Mouse (Mus musculus) layer of hippocampus, postnatal 25 days (tissue): Measurements from ENCODE around the gene Wdr78. TPM values are rescaled to one million over a fixed set of nuclear protein-coding genes. Genes with fewer than 3 reads are reported as not detected.

Experiments
- DNase-seq, 2 experiments: peaks; one replicate each; pipeline ENCODE4 v3.0.0; 2022; ENCODE audit warnings: mixed read lengths in 2 of 2, low spot score in 1 of 2; ENCODE audit errors: extremely low spot score in 1 of 2
- total RNA-seq, 2 experiments: library from RNA; stranded (reverse); gene quantifications; 2 replicates each; pipeline ENCODE4 v1.2.3; 2021

Wdr78 gene
- total RNA-seq: 10 to 100 TPM; 10.3 to 10.8 TPM

DNA sequence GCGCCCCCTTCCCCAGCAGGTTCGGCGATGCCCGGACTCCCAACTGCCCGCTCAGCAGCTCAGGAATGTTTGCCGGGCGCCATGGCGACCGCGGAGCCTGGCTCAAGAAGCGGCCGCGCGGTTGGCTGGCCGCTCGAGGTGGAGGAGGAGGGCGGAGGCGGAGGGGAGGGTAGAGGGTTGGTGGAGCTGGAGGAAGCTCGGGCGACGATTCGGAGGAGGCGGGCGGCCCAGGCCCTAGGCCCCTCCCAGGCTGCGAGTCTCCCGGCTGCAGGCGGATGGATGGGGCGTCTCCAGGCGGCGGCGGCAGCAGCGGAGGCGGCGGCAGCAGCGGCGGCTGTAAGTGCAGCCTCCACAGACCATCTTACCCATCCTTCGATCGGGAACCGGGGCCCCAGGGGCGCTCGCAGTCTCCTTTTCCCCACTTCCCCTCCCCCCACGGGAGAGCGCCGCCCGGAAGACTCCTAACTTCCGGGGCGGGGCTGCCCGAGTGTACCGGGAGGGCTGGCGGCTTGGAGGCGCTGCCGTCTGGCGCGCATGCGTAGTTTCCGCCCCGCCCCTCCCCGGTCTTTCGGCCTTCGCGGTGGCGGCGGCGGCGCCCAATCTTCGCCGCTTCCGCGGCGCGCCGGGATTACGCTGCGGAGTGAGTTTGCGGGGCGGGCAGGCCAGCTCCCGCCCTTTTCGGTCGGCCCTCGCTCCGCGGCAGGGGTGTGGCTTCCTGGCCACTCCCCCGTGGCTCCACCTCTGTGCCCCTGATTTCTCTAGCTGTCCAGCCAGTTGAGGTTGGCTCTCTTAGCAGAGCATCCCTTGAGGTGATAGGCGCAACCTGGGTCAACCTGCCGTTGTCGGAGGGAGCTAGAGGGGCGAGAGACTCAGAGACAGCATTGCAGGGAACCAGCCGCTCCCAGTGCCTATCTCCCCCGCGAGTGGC, at the start of gene Wdr78, which contains the start of gene Mier1:
TSS of gene Wdr78 (minus strand) at position 372 of the 928 bp plus-strand sequence.
TSS of gene Mier1 (plus strand) at position 207 of the 928 bp plus-strand sequence.
- peak; percentile 80 to 94 for DNase-seq

DNA sequence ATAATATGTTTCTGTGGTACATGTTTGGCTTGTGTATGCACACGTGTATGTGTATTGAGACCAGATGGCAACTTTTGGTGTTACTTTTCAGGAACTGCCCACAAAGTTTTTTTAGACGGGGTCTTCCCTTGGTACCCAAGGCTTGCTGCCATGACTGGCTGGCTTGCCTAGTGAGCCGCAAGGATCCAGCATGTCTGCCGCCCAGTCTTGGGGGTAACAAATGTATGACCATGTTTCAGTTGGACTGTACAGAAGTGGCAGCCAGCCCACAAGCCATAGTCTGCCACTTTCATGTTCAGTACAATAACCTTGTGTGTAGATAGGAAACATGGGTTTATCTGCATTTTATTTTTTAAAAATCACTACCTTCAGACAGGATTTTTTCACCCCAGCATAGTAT, 44.4 kb upstream of the Wdr78 start:
- DNase-seq: no peak

DNA sequence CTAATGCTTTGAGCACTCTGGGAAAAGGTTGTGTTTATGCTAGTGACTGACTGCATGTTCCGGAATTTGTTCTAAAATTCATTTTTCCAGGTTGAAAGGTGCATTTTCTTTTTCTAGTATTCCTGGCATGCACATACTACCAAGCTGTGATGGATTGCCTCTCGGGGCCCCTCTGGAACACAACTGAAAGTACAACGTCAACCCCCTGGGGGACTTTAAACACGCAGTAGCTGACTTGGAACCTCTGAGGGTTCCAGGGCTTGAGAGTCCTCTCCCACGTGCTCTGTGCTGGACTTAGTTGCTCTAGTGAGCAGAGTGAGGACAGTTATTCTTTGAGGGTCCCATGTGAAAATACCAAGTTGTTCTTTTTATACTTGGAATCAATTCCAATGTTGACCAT, 37.6 kb upstream of the Wdr78 start:
- DNase-seq: no peak

DNA sequence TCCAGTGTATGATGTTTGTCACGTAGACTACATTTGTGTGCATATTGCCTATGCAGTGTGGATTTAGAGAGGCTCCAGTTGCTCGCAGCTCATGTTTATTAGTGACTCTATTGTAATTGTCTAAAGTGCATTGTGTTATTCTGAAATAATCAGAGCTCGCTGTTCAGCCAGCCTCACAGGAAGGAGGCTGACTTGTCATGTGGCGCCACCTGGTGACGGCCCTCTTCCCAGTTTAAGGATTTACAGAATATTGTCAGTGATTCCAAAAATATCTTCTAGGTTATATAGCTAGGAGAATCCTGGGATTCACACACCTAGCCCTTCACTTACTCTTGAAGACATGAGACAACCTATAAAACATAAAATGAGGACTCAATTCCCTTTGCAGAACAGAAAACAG, 32.0 kb upstream of the Wdr78 start:
- DNase-seq: peak; percentile 71 to 95

DNA sequence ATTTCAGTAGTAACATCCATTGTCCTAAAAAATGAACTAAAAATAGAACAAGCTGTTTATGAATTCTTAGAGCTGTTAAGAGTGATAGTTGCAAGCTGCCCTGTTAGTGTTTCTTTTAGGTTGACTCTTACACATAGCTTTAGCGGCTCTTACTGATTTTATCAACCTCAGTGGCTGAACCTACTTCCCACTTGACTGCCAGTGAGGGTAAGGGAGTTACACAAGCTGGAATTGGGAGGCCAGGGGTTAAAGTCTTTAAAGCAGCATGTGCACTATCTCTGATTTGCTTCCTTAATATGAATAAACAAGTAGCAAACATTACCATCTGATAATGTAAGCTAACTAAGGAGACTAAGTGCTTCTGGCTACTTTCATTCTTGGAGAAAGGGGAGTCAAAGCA, 22.6 kb upstream of the Wdr78 start:
- DNase-seq: no peak

DNA sequence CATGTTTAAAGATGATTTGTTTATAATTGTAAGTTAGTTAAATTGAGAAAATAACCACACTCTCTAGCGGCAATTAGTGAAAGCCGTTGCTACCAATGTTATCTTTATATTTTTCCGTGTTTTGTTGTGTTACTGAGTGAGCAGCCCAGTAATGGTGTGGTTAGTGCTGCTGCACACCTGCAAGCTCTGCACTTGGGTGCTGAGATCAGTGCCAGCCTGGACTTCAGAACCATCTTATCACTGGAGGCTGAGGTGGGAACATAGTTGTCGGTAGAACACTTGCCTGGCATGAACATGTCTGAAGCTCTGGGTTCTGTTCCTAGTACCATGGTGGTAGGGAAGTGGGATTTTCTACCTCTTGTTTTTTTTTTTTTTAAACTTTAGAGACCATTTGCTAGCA, 12.2 kb upstream of the Wdr78 start:
- DNase-seq: no peak

DNA sequence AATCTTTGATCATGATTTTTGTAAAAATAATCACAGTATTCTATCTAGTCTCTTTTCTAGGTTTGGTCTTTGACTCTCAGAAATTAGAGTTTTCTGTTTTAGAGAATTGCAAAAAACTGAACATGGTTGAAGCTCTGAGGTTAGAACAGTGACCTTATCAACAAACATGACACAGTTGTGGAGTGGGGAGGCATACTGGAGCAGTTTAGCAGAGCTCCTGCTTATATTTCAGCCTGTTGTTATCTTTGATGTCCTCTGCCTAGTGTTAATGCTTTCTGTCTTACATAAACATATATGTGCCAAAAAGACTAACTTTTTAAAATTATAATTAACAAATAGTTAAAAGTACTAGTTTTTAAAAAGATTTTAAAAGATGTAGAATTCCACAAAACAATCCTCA, 9.3 kb upstream of the Wdr78 start:
- DNase-seq: no peak

DNA sequence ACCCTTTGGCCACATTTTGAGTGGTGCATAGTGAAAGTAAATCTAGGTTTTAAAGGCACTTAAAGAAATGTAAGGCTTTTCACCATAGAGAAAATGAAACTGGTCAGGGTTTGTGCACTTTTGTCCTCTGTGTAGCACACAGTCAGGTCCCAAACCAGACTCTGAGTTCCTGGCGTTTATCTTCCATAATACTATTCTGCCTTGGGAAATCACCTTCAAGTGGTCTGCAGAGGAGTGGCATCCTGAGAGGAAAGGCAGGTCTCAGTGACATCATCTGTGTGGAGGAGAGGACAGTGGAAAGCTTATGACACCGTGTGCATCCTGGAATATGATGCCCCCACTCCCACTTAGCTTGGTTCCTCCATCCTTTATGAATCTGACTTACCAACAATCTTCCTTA, 8.7 kb upstream of the Wdr78 start:
- no peak for DNase-seq

DNA sequence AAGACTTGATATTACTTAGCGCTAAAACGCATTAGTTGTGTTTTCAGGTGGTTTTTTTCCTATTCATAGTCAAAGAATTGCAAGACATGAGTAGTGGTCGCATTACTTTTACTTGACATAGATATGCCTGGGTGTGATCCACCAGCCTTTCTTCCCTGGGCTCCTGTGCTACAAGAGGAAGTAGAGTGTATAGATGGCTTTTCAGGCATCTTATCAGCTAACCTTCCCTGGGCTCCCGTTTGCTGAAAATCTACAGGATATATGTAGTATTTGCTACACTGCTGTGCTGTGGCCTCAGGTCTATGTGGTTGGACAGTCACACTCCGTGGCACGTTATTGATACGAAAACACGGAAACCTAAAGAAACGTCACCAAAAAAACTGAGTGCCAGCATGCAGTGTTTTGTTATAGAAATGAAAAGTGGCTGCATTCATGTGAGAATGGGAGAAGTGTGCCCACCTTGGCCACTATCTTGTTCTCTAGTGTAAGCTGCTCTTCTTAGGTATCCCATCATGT, 6.6 kb upstream of the Wdr78 start:
- no peak for DNase-seq

DNA sequence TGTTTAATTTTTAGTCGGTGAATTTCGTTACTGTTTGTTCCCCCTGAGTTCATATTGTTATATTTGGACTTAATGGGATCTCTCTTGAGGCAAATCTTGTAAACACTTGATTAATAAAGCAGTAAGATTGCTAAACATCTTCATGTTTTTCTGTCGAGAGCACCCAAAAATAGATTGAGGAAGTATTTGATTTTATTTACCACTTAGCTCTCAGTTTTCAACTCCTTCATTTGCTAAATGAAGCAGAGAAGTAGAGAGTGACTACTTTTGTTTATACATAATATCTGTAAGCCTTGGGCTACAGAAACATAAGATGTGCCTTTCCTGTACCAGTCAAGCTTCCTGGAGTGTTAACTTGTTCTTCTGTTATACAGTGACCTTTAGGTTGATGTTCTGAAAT, 6.0 kb upstream of the Wdr78 start:
- no peak for DNase-seq

DNA sequence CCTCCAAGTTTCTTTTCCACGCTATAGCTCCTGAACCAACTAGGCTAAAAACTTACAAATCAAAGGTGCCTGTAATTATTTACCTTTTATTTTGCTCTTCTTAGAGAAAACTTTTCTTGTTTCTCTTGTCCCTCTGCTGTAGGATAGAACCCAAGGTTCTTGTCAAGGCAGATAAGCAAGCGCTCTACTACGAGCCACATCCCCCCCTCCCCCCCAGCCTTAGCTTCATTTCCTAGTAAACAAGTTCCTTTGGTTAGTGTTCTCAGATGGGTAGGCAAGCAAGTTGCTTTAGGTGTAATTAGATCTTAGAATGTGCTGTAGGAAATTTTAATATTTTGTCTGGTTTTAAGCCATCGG, 5.7 kb upstream of the Wdr78 start:
- DNase-seq: no peak

DNA sequence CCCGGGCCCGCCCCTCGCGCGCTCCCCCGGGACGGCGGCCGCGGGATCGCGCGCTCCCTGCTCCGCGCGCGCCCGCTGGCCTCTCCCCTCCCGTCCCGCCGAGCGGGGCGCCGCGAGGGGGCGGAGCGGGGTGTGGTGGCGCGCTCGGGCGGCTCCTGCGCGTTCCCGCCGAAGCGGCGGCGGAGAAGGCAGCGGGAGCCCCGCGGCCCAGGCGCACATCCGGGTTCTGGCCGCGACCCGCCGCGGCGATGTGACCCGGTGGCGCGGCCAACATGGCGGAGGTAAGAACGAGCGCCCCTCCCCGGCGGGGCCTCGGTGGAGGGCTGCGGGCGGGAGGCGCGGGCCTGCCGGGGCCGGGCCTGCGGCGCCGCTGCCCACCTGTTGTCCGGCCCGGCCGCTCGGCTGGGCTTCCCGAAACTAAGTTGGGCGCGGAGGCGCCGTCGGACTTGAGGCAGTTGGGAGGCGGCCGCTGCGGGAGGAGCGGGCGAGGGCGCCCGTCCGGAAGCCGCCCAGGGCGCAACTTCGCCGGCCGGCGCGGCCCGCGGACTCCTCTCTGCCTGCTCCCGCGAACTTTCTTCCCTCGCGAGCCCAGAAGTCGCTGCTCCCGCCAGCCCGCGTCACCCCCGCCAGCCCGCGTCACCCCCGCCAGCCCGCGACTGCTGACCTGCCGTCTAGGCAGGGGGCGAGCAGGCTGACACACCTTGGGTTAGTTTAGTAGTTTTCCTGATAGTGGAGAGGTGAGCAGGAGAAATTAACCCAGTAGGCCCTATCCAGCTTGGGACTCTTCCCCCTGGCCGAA, 5.1 kb upstream of the Wdr78 start:
- peak; percentile 56 to 71 for DNase-seq

DNA sequence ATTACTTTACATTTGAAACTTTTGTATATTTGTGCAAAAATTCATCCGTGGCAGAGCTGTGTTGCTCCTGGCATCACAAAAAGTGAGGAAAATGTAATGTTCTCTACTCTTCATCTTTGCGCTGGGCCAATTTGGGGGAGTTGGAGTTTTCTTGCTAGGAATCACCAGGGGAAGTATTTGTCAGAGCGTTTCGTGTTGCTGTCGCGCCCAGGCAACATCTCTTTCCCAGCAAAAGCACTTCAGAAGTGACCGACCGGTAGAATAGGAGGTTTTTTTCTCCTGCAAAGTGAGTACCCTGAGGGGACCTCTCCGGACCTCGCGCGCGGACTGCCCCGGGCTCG, 4.5 kb upstream of the Wdr78 start:
- DNase-seq: no peak

DNA sequence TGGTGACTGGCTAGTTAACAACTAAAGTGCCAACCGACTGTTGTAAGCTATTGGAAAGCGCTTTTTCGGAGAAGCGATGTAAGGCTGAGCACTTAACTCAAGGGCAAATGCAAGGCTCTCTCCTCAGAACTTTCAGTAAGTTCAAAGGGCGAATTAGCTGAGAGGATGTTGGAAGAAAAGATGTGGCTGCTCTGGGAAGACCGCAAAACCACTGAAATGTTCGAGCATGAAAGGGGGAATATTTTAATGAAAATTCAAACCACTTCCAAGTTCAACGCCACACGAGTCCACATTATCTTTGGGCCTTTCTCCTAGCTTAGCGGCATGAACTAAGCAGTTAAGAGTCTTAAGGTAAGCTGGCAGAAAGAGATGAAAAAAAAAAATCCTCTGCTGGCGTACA, 953 bp downstream of the Wdr78 start:
- DNase-seq: no peak

DNA sequence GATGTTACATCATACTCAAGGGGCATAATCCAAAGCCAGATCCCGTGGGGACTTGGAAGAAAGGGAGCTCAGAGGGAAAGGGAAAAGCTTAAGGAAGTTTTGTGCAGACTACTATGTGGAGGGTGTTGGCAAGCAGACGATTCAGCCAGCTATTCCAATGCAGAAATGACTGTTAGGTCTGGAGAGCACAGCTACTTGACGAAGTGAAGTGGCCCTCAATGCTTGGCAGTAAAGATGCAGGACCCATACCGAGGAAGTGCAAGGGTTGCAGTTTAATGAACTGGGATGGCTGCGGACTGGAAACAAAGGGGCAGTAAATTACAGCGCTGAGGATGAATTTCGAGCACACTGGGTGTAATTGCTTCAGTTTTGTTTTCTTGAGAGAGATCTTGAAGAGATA, 1.7 kb downstream of the Wdr78 start:
- no peak for DNase-seq

DNA sequence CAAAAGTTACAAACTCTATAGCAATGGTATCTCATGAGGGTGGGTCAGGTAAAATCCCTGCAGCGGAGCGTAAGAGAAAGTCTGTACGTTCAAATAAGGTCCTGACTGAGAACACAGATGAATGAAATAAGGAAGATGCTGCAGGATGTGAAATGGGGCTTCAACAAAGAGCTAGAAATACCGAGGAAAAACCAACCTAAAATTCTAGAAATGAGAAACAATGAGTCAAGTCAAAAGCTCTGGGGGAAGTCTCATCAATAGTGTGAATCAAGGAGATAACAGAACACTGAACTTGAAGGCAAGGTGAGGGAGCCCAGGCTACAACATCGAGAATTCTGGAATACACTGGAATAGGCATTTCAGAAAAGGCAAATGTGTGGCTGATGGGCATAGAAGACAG, 15.8 kb downstream of the Wdr78 start:
- no peak for DNase-seq

DNA sequence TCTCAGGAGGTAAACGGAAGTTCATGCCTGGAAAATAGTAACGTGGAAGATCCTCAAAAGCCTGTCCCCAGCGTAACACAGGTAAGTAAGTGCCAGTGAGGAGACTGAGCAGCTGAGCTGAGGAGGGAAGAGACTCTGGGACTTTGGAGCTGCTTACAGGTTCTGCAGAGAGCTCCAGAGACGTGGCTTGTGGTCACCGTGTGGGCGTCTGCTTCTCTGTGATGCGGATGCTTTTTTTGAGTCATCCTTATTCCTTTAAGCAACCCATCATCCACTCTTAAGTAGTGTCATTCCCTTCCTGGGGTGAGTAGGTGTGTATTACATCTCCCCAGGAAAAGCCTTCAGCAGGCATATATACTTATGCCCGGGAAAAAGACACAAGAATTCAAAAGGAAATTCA, 18.4 kb downstream of the Wdr78 start:
- no peak for DNase-seq

DNA sequence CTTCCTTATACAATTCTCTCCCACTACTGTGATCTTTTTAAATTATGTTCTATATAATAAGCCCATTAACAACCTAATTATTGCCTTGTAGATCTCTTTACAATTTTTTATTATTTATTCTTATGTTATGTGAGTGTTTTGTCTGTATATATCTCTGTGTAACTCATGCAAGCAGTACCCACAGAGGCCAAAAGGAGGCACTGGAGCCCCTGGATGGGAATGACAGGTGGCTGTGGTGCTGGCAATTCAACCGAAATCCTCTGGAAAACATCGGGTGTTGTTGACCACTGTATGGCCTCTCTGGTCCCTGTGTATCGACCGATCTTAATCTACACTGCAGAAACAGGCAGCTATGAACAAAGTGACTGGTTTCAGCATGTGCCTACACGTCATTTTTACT, 29.1 kb downstream of the Wdr78 start:
- DNase-seq: no peak

DNA sequence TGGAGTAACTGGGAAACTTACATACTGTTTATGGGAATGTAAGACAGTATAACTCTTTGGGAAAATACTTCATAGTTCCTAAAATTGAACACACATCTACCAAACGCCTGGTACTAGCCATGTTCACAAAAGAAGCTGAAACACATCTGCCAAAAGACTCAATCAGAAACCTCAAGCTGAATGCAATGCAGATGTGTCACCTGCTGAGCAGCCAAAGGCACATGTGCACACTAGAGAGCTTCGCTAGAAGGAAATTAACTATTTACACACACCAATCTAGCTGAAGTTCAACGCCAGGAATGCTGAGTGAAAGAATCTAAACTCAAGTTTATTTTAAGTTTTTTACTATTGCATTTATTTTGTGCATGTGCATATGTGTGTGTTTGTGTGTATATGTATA, 43.7 kb downstream of the Wdr78 start:
- DNase-seq: no peak

DNA sequence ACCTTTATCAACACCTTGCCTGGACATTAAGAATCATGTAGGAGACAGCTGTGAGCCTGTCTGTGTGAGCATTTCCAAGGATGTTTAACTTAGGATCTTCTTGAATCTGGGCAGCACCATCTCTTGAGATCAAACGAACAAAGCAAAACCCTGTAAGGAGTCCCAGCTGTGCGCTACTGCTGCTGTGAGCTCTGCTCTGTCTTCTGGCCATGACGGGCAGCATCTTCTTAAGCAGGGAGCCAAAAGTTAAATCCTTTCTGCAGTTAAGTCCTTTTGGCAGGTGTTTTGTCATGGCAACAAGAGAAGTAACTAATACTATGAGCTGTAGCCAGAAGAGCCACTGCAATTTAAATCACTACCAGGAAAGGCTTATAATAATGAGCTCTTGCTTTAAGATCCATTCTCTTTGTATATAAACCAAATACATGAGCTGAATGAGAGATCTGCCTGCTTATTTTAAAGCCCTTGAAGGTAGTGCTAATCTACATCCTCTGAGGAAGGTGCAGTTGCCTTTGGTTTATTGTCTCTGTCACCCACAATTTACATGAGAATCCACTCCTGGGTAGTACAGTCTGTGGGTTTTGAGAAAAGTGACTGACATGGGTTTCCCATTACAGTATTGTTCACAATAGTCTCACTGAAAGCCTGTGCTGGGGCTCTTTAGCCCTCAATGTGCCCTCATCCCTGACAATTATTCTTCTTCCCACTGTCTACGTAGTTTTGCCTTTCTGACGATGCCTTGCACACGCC, 46.3 kb downstream of the Wdr78 start:
- no peak for DNase-seq

DNA sequence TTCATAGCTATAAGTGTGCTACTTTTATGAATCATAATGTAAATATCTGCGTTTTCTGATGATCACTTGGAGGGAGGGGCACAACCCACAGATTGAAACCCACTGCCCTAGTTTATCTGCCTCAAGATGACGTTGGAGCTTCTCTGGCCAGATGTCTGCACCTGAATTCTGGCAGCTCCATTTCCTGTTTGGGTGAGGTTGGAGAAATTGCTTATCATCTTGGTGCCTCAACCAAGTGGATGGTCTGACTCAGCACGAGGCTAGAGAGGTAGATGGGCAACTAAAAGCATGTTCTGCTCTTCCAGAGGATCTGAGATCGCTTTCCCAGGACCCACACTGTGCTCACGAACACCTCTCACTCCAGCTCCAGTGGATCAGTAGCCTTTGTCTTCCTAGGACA, 49.4 kb downstream of the Wdr78 start:
- no peak for DNase-seq
